Mouse (Mus musculus) heart, postnatal 0 days (tissue): ENCODE results near the gene Abca8a.

Experiments
- CTCF ChIP-seq: IDR thresholded peaks from 2 replicates; pipeline ENCODE4 v1.5.1; 2016; ENCODE audit warnings: antibody characterized with exemption, control low read depth, low read depth
- EP300 ChIP-seq: IDR thresholded peaks from 2 replicates; pipeline ENCODE4 v1.6.1; 2016; ENCODE audit warnings: antibody characterized with exemption, low read depth

- TF ChIP-seq CTCF (no peak), EP300 (no peak)
Observed at GRCm38 (mm10) chr11:110072158-110072557, 23.6 kb downstream of the Abca8a start.
